Mouse (Mus musculus): ENCODE data around the gene Myof.

Myof gene

DNA sequence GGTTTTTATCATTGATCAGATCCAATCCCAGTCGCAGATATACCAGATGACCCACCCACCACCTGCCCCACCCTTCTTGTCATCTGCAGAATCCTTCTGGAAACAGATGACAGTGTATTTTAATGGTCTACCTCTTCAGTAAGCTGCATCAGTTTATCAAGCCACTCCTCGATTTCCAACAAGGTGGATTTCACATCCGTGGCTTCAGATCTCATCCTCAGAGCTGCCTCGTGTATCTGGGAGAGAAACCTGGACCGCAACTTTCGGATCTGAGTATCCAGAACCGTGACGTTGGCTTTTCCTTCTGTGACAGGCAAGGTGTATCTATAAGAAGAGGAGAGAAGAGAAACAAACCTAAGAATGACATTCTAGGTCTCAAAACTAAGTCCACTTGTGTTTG lies 89.1 kb downstream of the Myof start:
- no peak for DNase-seq (ENCODE audit: low spot score)

DNA sequence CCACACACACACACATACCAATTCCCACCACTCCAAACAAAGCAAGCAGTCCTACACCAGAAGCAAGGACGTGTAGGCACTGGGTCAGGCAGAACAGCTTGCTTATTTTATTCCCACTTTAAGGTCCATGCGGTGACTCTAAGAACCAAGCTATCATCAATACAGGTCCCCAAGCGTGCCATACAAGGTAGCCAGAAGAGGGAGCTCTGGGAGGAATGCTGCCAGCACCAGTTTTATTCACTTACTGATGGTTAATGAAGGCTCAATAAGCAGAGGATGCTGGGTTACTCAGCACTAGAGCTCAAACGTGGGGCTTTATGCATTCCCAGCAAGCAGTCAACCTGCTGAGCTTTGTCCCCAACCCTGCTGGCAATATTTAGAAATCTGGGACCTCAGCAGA lies 96.7 kb downstream of the Myof start:
- no peak for DNase-seq (ENCODE audit: low spot score)

DNA sequence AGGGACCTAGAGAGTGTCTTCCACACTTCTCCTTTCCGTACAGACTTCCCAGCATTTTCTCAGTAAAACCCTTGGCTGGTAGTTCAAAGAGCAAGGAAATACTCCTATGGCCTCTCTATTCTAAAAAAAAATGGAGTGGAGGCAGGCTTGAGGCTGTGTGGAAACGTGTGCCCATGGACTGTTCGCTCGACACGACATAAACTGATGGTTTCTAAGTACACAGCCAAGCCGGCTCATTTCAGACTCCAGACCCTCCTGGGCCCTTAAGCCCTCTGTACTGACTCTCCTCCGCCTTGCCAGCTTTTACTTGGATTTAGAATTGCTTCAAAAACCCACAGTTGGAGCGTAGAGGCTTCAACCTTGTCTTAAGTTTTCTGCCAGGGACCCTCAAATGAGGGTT lies 97.3 kb downstream of the Myof start:
- no peak for DNase-seq (ENCODE audit: low spot score)

DNA sequence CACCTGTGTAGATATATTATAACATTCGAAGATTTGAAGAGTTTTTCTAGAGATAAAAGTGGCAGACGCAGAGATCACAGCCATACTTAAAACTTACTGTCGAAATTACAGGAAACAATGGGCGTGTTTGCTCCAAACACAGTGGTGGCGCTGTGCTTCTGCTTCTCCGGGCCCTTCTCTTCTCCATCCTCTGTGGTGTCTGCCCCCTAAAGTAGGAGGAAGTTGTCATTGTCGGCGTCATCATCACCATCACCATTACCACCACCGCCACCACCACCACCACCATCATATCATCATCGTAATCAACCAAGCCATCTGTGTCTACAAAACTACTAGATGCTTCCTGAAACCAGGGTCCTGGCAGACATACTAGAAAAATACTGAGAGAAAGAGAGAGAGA lies 104.2 kb downstream of the Myof start:
- no peak for DNase-seq (ENCODE audit: low spot score)

DNA sequence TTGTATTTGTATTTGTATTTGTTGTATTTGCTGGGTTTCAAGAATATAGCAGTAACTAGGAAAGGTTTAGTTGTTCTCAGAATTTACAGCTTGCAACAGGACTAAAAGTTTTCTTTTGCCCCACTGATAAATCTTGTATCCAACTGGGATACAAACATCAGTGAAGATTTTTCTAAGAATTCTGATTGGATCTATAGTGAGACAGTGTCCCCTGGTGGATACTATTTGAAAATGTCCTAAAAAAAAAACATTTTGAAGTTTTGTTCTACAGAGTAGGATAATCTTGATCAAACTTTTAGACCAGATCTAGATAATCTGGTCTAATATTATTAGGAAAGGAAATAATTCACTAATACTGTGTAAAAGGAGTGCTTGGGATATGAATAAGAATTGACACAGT lies 106.3 kb downstream of the Myof start:
- DNase-seq (ENCODE audit: low spot score): no peak

DNA sequence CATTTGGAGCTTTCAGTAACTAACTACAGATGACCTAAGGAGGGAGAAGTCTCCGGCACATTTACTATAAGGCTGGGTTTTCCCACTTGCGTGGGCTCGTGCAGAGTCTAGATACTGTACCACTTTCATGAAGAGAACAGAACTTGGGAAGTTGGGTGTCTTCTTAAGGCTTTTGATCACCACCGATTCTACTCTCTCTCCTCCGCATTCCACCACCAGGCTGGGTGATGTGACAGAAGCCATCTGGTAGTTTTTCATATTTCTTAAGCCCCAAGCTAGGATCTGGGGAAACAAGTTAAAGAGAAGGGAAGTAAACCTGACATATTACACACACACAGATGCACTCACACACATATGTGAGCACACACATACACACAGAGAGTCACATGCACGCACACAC lies 108.7 kb downstream of the Myof start:
- DNase-seq (ENCODE audit: low spot score): no peak

DNA sequence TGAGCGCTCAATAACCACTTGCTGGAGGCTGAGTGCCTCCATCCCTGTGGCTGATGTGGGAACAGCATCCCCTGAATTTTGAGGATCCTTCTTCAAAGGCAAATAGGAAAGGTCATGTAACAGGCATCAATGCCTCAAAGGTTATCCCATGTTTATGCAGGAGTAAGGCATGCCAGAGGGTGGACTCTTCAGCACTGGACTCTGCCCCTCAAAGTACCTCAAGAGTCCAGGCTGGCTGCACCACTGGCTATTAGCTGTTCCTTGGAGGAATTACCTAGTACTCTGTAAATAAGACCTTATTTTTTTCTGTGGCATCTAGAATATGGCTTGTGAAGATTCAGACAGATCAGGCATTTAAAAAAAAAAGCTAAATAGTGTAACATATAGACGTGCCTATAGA lies 111.2 kb downstream of the Myof start:
- DNase-seq (ENCODE audit: low spot score): no peak

DNA sequence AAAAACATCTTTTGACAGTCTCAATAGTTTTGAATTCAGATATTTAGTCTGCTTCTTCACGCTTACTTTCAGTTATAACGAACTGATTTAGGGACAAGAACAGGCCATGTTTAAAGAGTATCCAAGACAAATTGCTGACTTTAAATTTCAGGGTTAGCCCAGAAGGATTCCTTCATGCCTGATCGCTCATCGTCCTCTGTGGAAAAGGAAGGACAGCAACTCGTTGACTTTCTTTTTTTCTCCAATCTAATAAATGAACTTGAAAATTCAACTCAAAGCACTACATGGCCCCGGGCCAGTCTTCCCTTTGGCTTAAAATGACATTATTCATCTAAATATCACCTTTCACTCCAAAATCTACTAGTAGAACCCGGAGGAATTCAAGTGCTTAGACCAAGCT lies 115.5 kb downstream of the Myof start:
- no peak for DNase-seq (ENCODE audit: low spot score)

DNA sequence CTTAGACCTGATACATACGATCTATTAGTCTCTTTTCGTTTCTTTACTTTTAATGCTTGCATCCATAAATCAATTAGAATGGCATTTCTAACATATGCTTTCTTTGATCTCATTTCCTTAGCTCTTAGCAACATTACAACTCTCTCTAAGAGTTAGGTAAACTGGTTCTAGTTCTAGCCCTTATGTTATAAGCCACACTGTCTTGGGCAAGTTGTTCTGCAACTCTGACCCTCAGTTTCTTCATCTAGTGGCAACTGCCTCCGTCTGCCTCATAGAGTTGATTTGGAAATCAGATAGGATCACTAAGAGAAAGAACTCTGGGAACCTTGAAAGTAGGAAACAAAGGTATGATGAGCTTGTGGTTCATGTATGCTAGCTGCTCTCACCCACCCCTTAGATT lies 118.1 kb downstream of the Myof start:
- no peak for DNase-seq (ENCODE audit: low spot score)

DNA sequence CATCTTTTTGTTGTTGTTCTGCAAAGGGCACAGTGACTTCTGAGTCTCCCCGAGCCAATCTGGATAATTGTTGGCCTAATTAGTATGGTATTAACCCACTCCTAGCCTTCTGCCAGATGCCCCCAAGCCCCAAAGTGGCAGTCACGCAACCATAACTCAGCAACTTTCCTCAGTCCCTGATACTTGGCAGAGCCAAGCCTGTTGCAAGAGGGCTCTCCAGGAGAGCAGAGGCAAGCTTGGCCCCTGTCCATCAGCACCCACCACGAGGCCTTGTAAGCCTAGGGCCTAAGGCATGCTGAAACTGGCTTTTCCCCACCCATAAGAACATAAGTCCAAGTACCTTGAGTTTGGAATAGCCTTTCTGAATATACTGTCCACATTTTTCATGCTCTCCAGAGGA lies 119.1 kb downstream of the Myof start:
- no peak for DNase-seq (ENCODE audit: low spot score)

DNA sequence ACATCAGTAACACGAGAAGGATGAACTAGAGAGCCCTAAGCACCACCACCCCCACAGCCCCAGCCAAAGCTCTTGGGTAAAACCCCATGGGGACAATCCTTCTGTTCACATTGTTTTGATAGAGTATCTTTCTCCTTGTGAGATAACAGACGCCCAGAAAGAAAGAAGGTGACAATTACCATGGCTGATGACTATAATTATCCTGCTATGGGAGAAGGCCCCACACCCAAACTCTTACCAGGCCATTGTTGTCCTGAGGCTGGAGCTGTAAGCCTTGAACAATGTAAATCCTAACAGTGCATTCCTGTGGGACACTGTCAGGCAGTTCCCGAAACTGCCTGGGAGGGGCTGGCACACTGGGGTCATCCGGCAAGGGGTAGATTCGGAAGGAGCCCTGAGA lies 122.3 kb downstream of the Myof start:
- DNase-seq (ENCODE audit: low spot score): no peak

DNA sequence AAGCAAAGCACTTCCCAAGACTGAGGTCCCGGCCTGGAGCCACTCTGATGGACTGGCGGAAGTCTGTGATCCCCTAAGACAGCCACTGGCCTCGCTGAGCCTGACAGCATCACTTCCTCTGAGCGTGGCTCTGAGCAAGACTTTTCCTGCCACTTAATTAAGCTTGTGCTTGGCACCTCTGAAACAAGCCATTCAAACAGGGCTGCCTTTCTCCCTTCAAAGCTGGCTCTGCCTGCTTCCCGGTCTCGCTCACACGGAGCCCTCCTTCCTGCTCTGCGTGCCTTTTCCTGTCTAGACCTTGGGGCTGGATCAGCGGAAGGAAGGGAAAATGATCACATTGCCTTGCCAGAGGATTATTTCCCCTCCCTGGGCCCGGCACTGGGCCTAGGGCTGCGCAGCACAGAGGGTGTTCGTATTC lies 124.9 kb downstream of the Myof start:
- no peak for DNase-seq (ENCODE audit: low spot score)

DNA sequence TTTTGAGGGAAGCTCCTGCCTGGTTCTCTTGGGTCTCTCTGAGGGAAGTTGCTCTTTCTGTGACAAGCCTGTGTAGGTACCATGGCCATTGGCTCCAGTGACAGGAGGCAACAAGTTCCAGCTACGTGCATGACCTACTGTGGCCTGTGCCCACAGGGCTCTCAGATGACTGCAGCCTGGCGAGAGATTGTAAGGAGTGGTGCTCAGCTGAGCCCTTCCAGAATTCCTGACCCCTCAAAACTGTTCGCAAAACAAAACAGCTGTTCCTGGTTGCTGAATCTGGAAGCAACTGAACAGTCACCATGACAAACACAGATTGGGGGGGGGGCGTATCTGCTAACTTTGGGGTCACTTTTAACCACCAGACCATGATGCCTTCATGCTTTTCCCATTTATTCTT lies 129.1 kb downstream of the Myof start:
- no peak for DNase-seq (ENCODE audit: low spot score)

DNA sequence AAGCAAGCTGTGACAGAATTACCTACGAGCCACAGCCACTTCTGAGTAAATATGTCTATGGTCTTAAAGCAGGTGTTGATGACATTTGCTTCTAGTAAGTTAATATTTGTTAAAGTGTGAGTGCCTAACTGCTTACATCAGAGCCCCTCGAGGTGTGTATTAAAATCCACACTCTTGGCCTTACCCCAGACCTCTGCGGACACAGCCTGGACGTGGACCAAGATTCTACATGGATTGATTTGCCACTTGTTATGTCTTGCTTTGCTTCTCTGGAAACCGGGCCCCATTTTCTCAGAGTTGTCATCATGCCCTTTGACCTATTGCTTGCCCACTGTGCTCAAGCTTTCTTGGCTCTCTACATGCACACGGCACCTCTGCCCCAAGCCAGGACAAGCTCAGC lies 130.9 kb downstream of the Myof start:
- no peak for DNase-seq (ENCODE audit: low spot score)

DNA sequence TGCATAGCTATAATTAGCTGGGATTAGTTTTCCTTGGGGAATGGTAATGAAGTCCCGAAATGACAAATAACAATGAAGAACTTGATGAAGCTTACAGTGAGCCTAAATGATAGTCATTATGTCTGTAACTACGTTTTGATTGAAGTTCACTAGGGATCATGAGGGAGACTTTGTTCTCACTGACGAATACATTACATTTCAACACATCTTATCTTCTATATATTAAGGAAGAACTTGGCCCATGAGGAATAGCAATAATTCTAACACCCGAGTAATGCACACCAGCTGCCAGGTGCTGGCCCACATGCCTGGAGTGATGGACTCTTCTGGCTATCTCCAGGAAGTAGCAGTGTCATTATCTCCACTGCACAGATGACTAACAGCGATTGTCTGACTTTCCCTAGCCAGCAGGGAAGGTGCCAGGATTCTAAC lies 133.5 kb downstream of the Myof start:
- no peak for DNase-seq (ENCODE audit: low spot score)

DNA sequence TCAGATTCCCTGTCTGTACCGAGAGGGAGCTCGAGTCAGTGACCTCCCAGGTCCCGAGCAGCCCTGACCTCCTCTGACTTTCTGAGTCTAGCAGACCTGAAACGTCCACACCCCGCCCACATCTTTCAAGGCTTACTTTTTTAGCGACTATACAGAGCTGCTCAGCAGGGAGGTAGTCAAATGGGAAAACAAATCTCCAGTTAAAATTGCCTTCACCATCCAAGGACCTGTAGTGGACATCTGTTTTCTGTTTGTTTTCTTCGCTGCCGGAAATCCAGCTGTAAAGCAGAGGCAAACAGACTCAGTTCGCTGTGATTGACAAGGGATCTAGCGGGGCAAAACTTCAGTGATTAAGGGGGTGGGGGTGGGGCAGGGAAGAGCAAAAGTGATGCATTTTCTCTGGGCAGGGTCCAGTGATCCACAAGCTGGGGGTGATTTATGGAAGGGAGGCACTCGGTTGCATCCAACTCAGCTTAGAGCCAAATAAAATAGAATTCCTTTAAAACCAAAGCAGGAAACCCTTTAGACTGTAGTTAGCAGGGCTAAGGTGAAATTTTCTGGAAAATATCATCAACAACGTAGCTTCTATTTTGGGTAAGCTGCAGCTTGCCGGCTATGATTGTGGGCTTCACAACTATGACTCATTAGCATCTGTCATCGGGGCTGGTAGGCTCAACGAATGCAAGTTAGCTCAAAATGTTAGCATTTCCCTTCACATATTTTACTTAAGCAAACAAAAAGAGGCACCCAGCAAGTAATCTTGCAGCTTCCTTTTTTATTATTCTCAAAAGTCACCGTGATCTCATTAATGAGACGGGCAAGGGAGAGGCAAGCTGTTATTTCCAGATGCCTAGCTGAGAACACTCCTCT lies 135.7 kb downstream of the Myof start:
- DNase-seq (ENCODE audit: low spot score): peak; percentile 8

DNA sequence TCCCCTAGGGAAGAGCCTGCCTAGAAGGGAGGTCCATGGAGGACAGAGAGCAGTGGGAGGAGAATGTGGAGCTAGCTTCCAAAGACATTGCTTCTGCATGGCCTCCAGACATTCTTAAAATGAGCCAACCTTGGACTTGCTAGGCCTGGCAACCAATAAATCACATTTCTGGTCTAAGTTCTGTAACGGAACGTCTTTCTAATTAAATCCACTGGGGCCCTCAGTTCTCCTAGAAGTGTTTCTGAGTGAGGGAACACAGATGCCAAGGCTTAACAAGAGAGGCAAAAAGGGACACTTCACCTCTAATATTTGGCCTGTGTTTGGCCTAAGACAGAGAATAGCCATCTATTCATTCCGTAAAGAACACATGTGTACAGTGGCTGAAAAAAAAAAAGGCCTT lies 136.5 kb downstream of the Myof start:
- DNase-seq (ENCODE audit: low spot score): no peak

DNA sequence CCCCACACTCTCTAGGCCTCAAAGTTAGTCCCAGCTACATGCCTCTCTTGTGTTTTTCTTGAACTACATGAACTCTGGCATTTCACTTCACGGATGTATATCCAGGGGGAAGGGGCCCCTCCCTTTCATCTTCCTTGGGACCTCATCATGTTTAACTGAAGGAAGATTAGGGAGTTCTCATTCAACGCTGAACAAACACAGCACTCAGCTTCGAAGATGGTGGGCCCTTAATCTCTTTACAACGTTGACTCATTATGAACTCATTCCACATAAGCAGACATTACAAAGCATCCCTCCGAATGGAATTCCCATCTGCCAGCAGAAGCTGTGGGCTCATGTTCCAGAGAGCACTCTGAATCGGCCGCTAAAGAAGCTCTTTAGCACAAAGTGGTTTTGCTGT lies 147.3 kb downstream of the Myof start:
- DNase-seq (ENCODE audit: low spot score): no peak

DNA sequence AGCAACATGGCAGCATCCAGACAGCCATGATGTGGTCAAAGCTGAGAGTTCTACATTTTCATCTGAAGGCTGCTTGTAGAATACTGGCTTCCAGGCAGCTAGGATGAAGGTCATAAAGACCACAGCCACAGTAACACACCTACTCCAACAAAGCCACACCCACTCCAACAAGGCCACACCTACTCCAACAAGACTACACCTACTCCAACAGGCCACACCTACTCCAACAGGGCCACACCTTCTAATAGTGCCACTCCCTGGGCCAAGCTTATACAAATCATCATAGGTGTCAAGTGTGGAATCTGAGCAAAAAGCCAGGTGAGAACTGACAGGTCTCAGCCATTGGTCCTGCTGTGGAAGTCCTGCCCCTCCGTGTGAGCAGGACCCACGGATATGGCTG lies 152.4 kb downstream of the Myof start:
- DNase-seq (ENCODE audit: low spot score): no peak

DNA sequence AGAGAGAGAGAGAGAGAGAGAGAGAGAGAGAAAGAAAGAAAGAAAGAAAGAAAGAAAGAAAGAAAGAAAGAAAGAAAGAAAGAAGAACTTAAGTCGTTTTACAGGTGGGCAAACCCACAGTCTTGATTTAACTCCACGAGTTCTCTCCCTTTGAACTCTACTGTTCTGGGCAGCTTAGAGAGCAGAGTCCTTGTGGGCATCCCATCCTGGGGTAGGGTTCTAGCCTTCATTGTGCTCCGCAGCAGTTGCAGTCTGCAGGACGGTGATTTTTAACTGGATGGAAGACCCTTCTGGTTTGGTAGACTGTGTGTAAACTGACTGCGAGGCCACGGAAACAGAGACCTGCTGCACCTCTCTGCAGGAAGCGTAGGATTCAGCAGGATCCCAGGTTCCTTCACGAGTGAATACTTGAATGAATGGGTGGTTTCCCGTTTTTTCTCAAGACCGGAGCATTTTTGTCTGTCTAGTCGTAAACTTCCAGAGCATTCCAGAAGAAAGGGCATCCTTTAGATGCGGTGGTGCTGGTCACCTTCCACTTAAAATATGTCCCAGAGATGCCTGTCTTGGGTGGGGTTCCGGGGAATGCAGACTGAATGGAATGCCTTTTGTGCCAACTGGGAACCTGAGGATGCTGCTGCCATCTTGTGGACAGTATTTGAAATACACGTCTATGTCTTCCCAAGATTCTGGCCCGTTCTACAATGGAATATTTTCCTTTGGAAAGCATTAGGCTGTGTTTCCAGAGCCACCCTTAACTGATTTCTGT lies 156.8 kb downstream of the Myof start:
- peak; percentile 49 for DNase-seq (ENCODE audit: low spot score)

DNA sequence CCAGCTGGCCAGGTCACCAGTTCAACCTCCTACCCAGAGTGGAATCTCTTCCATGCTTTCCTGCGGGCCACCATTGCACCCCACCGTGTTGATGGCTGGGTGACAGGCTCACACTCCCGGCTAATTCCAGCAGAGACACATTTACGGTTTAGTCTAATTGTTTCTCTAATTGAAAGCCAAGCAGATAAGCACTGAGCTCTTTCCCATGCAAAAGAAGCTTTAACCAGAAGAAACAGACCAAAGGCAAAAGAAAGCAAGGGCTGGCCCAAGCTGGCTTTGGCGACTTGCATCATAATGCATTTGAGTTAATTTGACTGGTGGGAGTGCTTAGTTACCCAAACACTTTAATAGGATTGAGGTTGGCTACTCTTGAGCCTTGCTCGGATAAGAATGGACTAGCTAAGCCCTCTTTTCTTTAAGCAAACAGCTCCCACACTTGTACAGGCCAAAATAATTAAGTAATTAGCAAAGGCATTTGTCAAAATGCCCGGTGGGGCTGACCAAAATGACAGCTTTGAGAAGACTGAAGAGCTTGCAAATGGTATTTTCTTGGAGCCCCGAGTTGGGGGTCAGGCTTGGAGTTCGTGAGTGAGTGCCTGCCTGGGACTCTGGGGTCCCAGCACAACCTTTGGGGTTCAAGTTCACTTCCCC lies 161.8 kb downstream of the Myof start:
- no peak for DNase-seq (ENCODE audit: low spot score)

DNA sequence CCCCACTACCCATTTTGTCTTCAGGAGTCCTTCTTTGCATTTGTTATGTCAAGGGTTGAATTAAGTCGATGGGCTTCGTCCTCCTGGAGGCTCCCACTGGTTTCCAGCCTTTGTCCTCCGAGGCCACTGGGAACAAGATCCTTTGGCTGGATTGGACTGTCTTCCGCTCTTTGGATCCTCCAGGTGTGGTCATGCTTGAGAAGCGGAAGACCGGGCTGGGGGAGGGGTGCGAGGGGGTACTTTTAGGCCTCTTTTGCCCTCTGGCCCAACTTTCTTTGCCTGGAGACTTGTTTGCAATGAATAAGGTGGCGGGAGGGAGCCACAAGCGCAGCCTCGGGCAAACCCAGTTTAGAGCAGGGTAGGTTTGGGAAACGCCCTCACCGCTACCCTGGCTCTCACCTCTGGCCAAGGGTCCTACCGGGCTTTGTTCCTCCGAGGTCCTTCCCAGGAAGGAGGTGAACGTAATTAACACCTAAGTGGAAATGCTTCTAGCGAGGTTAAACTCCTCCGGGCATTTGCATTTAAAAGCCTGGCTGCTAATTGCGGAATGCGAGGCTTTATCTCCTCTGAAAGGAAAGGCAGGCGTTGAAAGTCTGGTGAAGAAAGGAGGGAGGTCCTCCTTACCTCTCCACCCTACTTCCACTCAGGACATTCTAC lies 165.7 kb downstream of the Myof start:
- DNase-seq (ENCODE audit: low spot score): no peak
